Mouse (Mus musculus) liver, adult 2 months (tissue): ENCODE results near the gene Nat8f5.
"Not testable (repeated sequence)": the region's sequence is repeated elsewhere in the genome, so short reads cannot be mapped to it uniquely, and the experiment has no call there.

Experiments used
- CTCF ChIP-seq: fragments of 200-500 bp; IDR thresholded peaks from 2 replicates; pipeline ENCODE4 v1.5.1; 2011; ENCODE audit warnings: low read depth, low read length, control low read depth
- POLR2A ChIP-seq: fragments of 200-500 bp; IDR thresholded peaks from 2 replicates; pipeline ENCODE4 v1.6.1; 2011; ENCODE audit warnings: low read length, control low read depth; ENCODE audit not compliant: insufficient read depth; ENCODE audit errors: extremely low read depth

DNA sequence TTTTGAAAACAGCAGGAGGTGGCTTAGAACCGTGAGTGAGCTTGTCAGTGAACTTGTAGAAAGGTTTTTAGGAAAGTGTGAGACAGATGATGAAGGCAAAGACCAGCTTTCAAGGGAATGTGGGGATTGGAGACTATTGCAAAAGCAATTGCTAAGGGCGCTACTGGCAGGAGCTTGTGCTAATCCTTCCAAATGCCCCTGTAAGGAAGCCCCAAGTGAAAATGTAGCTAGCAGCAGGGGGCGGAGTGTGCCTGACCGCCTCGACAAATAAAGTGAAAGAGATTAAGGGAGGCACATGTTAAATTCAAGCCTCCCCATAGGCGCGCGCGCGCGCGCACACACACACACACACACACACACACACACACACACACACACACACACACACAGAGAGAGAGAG lies 16.5 kb upstream of the Nat8f5 start:
- TF ChIP-seq CTCF: peak; percentile 52
- TF ChIP-seq POLR2A: not testable (repeated sequence)
